Mouse (Mus musculus) testis, postnatal 14 days (tissue): ENCODE results near the gene Ppp1r1b.

ENCODE experiments used
- DNase-seq: peaks from one replicate; pipeline ENCODE4 v3.0.0; 2021; ENCODE audit warnings: low spot score

Ppp1r1b gene

DNA sequence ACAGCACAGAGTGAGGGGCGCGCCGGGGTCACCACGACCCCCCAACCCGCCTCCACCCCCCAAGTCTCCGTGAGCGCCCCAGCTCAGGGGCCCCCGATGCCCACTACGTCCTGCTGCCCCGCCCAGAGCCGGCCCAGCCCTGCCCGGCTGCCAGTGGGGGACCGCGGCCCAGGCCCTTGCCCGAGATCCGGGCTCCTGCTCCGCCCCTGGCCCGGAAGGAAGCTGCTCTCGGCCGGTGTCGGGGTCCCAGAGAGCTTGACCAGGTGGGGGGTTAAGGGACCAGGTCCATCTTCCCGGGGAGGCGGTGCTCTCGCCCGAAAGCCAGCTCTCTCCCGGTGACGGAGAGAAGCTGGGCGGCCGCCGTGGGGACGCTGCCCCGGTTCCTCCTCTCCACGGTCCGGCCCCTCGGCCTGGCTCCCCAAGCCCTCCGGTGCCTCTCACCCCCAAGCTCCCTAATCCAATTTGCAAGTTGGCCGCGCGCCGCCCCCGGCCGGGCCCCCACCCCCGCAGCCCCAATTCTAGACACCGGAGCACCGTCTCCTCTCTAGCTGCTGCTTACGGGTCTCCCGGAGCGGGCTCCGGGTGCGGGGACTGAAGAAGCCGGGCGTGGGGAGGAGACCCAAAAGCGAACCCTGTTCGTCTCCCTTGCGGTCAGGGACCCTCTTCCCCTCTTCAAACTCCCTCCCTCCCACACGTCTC, 19.7 kb upstream of the Ppp1r1b start:
- no peak for DNase-seq

DNA sequence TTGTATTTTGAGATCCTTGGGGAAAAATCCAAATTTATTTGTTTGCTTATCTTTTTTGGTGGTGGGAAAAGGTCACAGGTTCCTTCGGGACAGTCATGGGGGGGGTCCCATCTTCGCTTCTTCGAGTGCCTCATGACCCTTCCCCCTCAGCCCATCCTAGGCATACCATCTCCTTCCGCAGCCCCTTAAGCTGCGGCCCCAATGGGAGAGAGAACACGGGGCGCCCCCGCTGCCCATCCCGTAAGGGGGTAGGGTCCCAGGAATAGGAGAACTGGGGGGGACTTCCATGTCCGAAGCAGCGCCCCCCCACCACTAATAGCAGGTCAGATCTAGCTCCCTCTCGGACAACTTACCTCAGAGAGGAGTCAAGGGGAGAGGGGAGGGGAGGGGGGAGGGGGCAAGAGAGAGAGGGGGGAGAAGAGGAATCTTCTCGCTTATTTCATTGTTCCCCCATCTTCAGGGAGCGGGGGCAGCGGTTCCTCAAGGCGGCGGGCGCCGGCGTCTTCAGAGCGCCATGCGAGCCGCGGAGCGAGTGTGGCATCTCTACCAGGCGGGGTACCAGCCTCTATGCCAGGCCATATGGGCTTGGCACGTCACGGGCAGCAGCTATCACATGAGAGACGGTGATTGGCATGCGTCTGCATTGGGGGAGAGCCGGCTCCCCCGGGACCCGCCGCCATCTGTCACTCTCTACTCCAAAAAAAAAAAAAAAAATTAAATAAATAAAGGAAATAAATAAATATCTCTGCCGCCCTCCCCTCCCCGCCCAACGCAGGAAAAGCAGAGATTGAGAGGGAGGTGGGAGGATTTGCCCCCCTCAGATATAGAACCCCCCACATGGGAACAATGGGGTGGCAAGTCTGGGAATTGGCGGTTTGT, 18.9 kb upstream of the Ppp1r1b start, which contains the start of gene Neurod2:
Neurod2 (minus strand) TSS at position 568 of the 879 bp plus-strand sequence.
- no peak for DNase-seq

DNA sequence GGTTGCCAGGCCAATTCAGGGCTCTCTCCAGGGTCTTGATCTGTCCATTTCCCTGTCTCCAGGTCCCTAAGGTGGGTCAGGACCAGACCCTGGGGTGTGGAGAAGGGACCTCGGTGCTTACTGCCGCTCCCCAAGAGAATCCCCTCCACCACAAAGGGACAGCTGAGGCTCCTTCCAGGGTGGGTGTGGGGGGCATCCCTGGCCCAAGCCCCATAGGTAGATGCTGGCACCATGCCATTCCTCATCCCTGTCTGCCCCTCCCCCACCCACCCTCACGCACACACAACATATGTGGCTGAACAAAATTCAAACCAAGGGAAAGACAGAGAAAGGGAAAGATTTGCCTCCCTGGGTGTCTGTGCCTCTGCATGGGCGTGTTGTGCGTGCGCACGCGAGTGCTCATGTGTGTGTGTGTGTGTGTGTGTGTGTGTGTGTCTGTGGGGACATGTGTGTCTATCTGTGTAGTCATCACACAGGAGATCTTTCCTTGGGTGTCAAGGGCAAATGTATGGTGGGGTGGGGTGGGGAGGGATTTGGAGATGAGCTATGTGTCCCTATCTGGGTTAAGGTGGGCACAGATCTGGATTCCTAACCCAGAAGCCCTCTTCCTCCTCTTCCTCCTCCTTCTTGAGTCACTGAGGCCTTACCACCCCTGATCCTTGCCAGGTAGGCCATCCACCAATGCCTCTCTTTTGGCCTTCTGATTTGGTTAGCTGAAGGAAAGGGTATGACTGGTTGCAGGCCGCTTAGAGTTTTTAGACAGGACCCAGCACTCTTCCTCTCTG, 18.1 kb upstream of the Ppp1r1b start:
- DNase-seq, result no peak

DNA sequence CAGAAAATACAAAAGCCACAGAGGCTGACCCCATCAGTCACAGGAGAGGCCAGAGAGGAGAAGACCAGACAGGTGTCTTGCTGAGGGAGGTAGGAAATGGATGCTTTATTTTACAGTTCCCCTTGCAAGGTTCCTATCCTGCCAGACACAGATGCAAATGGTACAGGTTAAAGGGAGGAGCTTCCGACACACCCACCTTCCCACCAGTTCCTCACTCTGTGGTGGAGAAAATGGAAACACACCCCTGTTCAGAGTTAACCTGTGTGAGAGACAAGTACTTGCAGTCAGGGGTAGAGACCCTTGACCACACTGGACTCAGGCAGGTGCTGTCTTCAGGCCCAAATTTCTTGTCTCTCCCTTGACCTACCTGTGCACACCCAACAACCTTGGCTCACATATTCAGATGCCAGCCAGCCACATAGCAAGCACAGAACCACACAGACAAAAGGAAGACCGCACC, 17.4 kb upstream of the Ppp1r1b start:
- no peak for DNase-seq

DNA sequence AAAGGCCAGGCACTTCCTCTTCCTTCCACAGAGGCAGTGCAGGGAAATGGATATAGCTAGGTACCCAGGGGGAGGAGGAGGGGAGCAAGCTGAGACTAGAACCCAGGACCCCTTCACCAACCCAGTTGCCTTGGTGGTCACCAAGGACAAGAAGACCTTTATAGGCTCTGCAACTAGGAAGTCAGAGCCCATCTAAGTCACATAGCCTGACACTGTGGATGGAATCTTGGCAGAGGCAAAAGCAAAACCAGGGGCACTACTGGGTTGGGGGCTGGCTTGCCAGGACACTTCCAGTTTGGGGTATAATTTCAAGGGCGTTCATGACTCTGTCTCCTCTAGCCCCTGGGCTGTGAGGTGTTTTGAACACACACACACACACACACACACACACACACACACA, 16.8 kb upstream of the Ppp1r1b start:
- no peak for DNase-seq

DNA sequence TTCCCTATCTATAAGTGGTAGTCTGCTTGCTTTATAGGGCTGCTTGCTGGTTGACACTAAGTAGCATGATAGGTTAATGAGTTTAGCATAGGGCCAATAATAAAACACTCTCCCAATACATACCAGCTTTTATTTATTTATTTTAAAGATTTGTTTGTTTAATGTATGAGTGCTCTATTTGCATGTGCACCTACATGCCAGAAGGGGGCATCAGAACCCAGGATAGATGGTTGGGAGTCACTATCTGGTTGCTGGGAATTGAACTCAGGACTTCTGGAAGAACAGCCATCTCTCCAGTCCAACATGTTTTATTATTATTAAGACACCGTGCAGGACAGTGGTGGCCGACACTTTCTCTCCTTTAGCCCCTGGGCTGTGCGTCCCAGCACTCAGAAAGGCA, 16.0 kb upstream of the Ppp1r1b start:
- DNase-seq, result no peak

DNA sequence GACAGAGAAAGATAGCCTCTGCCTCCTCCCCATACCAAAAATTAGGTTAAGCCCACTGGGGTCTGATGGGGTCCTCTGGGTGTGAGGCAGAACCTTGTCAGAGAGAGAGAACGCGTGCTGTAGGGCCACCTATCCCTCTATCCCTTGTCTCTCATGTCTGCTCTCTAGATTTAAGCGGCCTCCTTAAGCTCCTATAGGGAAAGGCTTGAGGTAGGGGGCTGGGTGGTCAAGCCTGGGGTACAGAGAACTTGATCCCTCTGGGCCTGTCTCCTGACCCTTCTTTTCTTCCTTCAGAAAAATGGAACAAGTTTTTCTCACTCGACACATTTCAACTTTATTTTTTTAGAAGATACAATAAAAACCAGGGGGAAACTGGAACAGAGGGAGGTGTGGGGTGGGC, 15.4 kb upstream of the Ppp1r1b start:
- no peak for DNase-seq

DNA sequence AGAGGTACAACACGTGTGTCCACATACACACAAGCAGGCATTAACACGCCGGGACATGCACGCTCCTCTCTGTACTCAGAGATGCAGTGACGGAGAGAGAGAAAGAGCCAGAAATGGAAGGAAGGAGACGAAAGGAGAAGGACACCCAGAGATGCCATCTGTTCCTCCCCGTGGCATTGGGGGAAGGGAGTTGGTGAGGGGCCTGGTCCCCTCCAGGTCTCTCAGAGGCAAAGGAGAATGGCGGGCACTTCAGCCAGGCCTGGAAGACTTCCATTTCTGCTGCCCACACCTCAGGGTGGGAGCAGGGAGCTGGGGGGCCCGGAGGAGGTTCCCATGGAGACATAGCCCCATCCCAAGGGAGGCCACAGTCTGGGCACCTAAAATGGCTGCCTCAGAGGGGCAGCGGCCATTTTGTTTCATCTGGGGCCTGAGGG, 14.9 kb upstream of the Ppp1r1b start:
- no peak for DNase-seq

DNA sequence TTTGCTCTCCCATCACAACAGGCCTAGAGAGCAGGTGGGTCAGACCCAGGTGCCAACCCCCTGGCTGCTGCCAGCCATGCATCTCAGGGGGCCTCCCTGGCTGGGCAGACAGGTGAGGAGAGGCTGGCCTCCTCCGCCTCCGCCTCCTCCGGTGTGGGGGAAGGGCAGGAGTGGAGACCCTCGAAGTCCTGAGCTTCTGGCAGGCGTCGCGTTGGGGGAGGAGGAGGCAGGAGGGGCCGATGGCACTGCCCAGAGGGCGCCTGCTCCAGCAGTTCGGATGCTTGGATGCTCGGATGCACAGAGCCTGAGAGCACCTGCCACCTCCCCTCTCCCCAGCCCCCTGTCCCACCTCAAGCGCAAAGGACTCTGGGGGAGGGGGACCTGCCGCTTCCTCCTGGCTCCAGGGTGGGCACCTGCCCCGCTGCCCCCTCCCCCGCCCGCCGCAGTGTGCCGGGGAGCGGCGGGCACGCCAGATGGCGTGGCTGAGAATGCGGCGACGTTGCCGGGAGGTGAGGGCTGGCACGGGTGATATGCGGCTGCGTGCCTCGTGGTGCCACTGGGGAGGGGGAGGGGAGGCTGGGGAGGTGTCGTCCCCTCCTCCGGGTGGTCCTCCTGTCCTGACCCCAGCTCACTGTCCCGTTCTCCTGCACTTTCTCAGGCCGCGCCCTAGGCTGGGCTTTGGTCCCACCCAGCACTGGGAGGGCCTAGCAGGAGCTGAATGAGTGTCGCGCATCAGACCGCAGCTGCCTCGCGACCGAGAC, 14.0 kb upstream of the Ppp1r1b start:
- DNase-seq, result no peak

DNA sequence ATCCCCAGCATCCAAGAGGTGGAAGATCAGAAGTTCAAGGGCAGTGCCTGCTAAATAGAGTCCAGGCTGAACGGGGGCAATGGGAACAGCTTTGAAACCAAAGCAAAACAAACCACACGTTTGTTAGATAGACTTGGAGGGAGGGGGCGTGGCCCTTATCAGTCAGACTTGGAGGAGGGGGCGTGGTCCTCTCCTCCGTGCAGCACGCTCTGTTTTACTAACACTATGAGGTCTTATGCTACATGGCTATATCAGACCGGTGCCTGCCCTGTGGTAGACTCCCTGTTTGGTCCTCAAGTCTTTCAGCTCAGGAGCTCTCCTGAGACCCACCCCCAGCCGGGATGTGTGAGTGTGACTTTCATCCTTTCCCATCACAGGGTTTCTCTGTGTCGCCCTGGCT, 13.0 kb upstream of the Ppp1r1b start:
- DNase-seq, result no peak

DNA sequence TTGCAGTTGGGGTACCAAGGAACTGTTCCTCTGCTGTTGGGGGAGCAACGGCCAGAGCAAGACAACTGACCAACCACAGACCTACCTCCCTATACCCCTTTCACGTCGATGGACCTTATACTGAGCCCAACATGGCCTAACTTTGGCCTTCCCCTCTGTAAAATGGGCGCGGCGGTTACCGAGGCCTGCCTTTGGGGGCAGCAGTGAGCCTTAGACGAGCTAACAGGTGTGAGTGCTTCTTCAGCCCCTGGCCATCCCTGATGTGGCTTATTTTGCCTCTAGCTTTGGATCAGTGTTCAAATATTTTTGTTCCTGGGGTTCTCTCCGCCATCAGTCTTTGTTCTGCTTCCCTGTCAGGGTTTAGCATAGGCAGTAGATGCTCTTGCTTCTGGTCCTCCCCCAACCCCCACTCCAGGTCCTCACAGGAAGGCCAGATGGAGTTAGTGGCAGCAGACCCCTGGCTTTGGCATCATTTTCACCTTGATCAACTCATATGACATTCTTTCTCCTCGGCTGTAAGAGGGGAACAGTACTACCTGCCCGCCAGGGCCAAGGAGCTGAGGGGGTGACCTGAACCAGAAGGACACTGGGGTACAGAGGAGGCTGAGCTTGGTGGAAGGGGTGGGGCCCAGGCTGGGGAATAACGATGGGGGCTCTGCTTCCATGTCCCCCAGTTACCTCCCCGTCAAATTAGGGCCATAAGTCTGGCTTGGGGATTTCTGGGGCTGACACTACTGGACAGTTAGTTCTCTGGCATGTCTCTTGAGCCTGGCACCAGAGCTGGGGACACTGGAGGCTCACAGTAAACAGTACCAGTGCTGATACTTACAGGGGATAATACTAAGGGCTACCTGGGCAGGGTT, 11.7 kb upstream of the Ppp1r1b start:
- no peak for DNase-seq

DNA sequence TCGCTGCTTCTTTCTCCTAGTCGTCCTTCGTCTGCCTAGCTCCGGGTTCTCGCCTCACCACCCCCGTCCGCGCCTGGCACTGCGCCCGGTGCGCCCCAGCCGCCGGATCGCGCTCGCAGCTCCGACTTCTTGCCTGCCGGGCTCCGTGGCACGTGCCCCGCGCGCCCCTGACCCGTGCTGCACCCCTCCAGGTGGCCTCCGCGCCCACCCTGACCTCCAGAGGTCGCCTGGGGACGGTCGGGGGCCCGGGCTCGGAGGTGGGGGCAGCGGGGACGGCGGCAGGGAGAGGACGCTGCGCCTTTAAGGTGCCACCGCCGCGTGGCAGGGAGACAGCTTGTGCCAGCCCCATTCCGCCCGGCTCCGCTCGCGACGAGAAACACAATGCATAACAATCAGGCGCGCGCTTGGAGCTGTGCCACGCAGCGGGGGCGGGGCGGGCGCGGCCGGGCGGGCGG, 9.7 kb upstream of the Ppp1r1b start:
- no peak for DNase-seq

DNA sequence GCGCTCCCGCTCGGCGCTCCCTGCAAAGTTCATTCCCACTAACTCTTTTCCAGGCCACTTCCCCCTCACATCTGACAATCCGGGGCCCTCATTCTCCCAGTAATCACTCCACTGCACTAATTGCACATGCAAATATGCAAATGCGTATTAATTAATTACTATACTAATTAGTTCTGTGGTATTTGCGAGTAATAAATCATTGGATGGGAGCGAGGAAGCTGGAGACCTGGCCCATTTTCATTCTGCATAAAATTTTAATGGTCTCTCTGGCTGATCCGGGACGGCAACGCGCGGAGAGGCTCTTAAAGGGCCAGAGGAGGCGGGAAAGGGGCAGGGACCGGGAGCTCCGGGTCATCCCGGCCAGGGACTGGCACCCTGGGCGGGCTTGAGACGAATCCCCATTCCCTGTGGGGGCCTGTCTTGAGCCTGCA, 9.1 kb upstream of the Ppp1r1b start:
- no peak for DNase-seq

DNA sequence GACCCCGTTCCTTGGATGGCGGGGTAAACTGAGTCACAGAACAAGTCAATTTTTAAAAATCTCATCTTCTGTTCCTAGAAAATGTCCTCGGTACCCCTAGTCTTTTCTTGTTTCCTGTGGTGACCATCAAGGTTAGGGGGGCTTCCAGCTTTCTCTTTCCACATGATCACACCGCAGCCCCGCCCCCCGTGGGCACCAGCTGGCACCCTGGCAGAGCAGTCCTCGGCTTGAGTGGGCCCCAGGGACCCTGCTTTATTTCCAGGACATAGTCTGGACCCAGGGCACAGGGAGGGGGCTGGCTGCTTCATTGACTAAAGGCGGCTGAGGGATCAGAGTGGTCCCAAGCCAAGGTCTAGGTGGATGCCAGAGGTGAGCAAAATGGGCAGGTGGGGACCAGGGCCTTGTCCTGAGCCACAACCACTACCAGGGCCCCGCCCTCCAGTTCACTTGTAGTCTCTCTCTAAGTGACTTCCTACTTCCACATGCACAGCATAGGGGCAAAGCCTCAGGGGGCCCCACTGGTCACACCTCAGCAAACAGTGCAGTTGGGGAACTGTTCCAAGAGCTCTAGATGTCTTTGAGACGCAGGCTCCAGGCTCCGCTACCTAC, 8.4 kb upstream of the Ppp1r1b start:
- no peak for DNase-seq

DNA sequence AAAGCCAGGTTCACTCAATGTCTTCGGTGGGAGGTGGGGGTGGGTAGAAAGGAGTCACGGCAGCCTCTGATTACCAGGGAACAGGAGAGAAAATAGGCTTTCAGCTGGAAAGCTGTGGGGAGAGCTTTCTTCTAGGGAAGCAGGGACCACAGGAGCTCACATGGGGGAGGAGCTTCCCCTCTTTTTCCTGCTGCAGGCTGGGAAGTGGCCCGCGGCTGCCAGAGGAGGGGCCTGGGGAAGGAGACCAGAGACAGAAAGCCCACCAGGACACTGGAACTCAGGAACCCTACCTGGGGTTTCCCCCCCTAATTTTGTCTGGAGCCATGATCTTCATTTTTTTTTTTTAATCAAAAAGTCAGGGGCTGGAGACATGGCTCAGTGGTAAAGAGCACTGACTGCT, 7.6 kb upstream of the Ppp1r1b start:
- no peak for DNase-seq

DNA sequence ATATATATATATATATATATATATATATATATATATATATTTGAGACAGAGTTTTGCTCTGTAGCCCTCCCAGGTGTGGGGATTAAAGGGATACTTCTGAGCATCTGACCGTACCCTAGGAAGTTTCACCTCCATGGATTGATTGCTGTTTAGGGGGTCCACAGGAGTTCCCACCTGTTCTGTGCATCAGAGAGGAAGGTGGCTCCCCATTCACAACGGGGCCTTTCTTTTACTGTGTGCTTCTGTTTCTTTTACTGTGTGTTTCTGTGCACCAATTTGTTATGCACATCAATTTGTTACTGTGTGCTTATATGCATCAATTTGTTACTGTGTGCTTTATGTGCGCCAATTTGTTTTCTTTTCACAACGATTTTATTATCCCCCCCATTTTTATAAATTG, 7.0 kb upstream of the Ppp1r1b start:
- no peak for DNase-seq

DNA sequence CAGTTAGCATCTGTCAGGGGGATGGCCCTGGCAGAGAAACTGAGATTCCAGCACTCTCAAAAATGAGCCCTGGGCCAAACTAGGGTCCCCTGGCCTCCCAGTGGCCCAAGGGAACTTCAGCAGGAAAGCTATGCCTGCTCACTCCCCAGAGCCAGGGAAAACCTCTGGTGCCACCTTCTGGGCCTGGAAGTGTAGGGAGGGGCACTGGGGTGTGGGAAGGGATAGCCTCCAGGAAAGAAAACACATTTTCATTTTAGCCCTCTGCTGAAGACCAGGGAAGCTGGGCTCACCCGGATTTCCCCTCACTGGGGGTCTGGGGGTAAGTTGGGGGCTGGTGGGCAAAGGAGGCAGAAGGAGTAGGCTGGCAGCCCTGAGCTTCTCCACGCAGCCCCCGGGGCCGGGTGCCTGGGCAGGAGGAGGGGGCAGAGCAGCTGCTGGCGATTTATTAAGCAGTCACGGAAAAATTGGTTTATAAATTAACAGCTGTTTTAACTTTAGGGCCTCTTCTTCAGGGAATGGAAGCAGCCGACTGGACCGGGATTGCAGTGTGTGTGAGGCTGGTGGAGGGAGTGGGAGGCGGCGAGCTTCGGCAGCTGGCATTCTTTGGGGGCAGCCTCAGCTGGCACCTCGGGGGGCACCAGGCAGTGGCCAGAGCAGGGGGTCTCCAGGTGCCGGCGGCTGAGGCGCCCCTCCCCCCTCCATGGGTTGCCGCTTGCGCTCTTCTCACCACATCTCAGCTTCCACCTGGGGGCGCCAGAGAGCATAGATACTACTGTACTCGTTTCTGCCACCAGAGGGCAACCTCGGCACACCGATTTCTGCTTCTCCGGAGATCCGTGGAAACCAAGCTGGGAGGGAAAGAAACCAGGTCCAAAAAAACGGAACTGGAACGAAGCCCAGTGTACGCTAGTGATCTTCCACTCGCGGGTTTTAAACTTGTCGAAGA, 5.9 kb upstream of the Ppp1r1b start:
- DNase-seq, result peak; percentile 88

DNA sequence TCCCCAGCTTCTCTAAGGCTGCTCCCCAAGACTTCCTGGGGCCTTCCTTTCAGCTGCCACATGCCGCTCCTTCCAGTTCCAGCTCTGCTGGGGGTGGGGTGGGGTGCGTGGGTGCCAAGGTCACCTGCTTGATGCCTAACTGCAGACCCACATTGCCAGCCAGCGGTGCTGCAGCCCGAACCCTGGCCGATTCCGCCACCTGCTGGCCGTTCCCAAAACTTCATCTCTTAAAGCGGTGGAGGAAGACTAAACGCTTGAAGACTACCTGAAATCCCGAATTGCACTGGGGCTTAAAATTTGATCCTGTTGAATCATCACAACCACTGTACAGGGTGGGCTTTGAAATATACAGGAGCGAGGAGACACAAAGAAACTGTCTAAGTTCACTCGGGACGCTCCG, 3.0 kb upstream of the Ppp1r1b start:
- DNase-seq, result peak; percentile 79

DNA sequence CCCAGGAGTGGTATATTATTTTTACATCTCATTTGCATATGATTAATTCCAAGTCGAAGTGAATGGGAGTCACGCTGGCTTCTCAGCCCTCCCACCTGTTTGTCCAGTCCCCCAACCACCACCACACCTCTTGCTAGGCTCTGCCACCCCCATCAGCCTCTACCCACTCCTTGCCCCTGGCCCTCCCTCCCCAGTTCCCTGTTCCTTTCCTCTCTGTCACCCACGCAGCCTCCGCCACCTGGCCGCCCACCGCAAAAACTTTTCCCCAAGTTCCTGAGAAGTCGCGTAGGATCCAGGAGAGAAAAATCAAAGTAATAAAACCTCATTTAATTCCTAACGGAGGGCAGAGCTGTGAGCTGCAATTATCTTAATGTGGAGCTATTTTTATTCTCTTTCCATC, 2.0 kb upstream of the Ppp1r1b start:
- DNase-seq, result no peak
